Mouse (Mus musculus): ENCODE data around the gene Cd53.

- no peak for TF ChIP-seq CTCF (IDR thresholded peaks at IDR 0.05; ENCODE audit: low read depth, low read length)
- no peak for TF ChIP-seq POLR2AphosphoS5 (IDR thresholded peaks at IDR 0.05; ENCODE audit: insufficient replicate concordance, low read depth, low read length)
- no peak for TF ChIP-seq GATA1 (IDR thresholded peaks at IDR 0.05; ENCODE audit: borderline replicate concordance, low read length)
- no peak for TF ChIP-seq GATA2 (IDR thresholded peaks at IDR 0.05; ENCODE audit: borderline replicate concordance, low read depth, low read length)
- no peak for TF ChIP-seq TAL1 (conservative IDR thresholded peaks at IDR 0.05; ENCODE audit: low read depth, low read length)
Observed at GRCm38 (mm10) chr3:106785130-106785529, 4.8 kb downstream of the Cd53 start.

All from G1E (cell line).